ENCODE assay signal across 8 mouse cellular contexts in genomic region chr2:131254329-131254713, GRCm38 (mm10). TPM values are rescaled to one million over a fixed set of nuclear protein-coding genes. Genes with fewer than 3 reads are reported as not detected.
DNase-seq lines count a peak whose midpoint lies in the region; ATAC-seq and TF ChIP-seq lines count a peak whose summit lies in the region.

No protein-coding gene starts in this region.

- WGBS in forebrain, embryonic 11.5 days = 88% methylated on average over 2 of the region's 2 CpGs
- 79% methylated on average over 2 of the region's 2 CpGs for WGBS in forebrain, embryonic 14.5 days
- WGBS in intestine, postnatal 0 days = 45% methylated on average over 2 of the region's 2 CpGs
- 53% methylated on average over 2 of the region's 2 CpGs for WGBS in liver, postnatal 0 days (ENCODE audit: insufficient replicate concordance)

- H3K4me1 ChIP-seq in forebrain, embryonic 11.5 days (replicated peaks; ENCODE audit: control insufficient read depth, insufficient read depth, low read length) = no peaks in the 10 kb centered on the region
- no peaks in the 10 kb centered on the region for H3K4me1 ChIP-seq in forebrain, embryonic 14.5 days (ENCODE audit: control insufficient read depth, insufficient read depth, low read length)
- H3K4me1 ChIP-seq in intestine, postnatal 0 days (replicated peaks; ENCODE audit: control insufficient read depth, insufficient read depth, low read length) = no peaks in the 10 kb centered on the region
- H3K4me1 ChIP-seq in liver, postnatal 0 days (ENCODE audit: insufficient read depth) = 0 out of 2 replicates have a peak, but pooled peaks cover 6% of the 10 kb centered on the region

- H3K4me3 ChIP-seq in forebrain, embryonic 11.5 days (ENCODE audit: low read depth, low read length) = no peak overlapping the region
- no peak overlapping the region for H3K4me3 ChIP-seq in forebrain, embryonic 14.5 days (ENCODE audit: low read depth, low read length)
- no peak overlapping the region for H3K4me3 ChIP-seq in intestine, postnatal 0 days (ENCODE audit: low read depth, low read length)
- no peak overlapping the region for H3K4me3 ChIP-seq in liver, postnatal 0 days (ENCODE audit: low read depth, low read length)

- H3K9me3 ChIP-seq in forebrain, embryonic 11.5 days (ENCODE audit: control insufficient read depth, low read length) = no peaks in the 10 kb centered on the region
- no peaks in the 10 kb centered on the region for H3K9me3 ChIP-seq in forebrain, embryonic 14.5 days (replicated peaks; ENCODE audit: control insufficient read depth, low read length)
- no peaks in the 10 kb centered on the region for H3K9me3 ChIP-seq in intestine, postnatal 0 days (ENCODE audit: control insufficient read depth)
- no peaks in the 10 kb centered on the region for H3K9me3 ChIP-seq in liver, postnatal 0 days (ENCODE audit: low read length)

- H3K27ac ChIP-seq in forebrain, embryonic 11.5 days (ENCODE audit: low read depth, low read length) = no peak overlapping the region
- H3K27ac ChIP-seq in forebrain, embryonic 14.5 days (ENCODE audit: low read depth, low read length) = no peak overlapping the region
- peak overlapping the region; percentile 72 for H3K27ac ChIP-seq in intestine, postnatal 0 days (ENCODE audit: low read depth, low read length)
- H3K27ac ChIP-seq in liver, postnatal 0 days (ENCODE audit: low read depth) = peak overlapping the region; percentile 34; the same call in 1 of the 2 replicates

- no peaks in the 10 kb centered on the region for H3K27me3 ChIP-seq in forebrain, embryonic 11.5 days (ENCODE audit: control insufficient read depth, insufficient read depth, low read length)
- H3K27me3 ChIP-seq in forebrain, embryonic 14.5 days (replicated peaks; ENCODE audit: control insufficient read depth, insufficient read depth, low read length) = no peaks in the 10 kb centered on the region
- no peaks in the 10 kb centered on the region for H3K27me3 ChIP-seq in intestine, postnatal 0 days (replicated peaks; ENCODE audit: control insufficient read depth, insufficient read depth, low read length)
- no peaks in the 10 kb centered on the region for H3K27me3 ChIP-seq in liver, postnatal 0 days (ENCODE audit: insufficient read depth, low read length)

- DNase-seq in forebrain, embryonic 11.5 days (ENCODE audit: low spot score) = peak; percentile 5
- no peak for DNase-seq in forebrain, embryonic 14.5 days (ENCODE audit: low spot score)
- DNase-seq in NIH3T3 (ENCODE audit: low read depth) = peak; percentile 36
- DNase-seq in liver, postnatal 0 days = no peak
- no peak for DNase-seq in frontal cortex, postnatal 25 days (ENCODE audit: low spot score in 2 of 2)
- DNase-seq in urinary bladder, postnatal 10 days (ENCODE audit: low spot score) = no peak
- DNase-seq in right cerebral cortex, postnatal 14 days = no peak

- no peak for ATAC-seq in forebrain, embryonic 11.5 days (replicated peaks; ENCODE audit: low FRiP score)
- ATAC-seq in forebrain, embryonic 14.5 days = no peak
- ATAC-seq in intestine, postnatal 0 days = 0 out of 2 replicates have a peak, but pooled peaks have one; percentile 24
- peak; percentile 3; the same call in 1 of the 2 replicates for ATAC-seq in liver, postnatal 0 days

- H3K36me3 ChIP-seq in forebrain, embryonic 11.5 days (ENCODE audit: control insufficient read depth, insufficient read depth, low read length) = no peaks in the 10 kb centered on the region
- no peaks in the 10 kb centered on the region for H3K36me3 ChIP-seq in forebrain, embryonic 14.5 days (ENCODE audit: control insufficient read depth, insufficient read depth, low read length)
- no peaks in the 10 kb centered on the region for H3K36me3 ChIP-seq in intestine, postnatal 0 days (ENCODE audit: control insufficient read depth, insufficient read depth)
- 0 out of 2 replicates have a peak, but pooled peaks cover 2% of the 10 kb centered on the region for H3K36me3 ChIP-seq in liver, postnatal 0 days (replicated peaks; ENCODE audit: insufficient read depth, low read length)

- no peak for TF ChIP-seq EP300 in liver, postnatal 0 days (IDR thresholded peaks at IDR 0.05; ENCODE audit: low read depth)

- TF ChIP-seq CTCF in intestine, postnatal 0 days (IDR thresholded peaks at IDR 0.05; ENCODE audit: low read depth) = no peak
- TF ChIP-seq CTCF in liver, postnatal 0 days (IDR thresholded peaks at IDR 0.05; ENCODE audit: low read depth) = no peak

- no peak overlapping the region for H3K9ac ChIP-seq in forebrain, embryonic 11.5 days (ENCODE audit: low read length)
- H3K9ac ChIP-seq in forebrain, embryonic 14.5 days (ENCODE audit: low read length) = no peak overlapping the region
- H3K9ac ChIP-seq in intestine, postnatal 0 days (ENCODE audit: low read depth, low read length) = no peak overlapping the region
- H3K9ac ChIP-seq in liver, postnatal 0 days (replicated peaks) = peak overlapping the region; percentile 14; the same call in 1 of the 2 replicates

- no peak overlapping the region for H3K4me2 ChIP-seq in forebrain, embryonic 11.5 days (ENCODE audit: low read depth, low read length, severe bottlenecking)
- H3K4me2 ChIP-seq in forebrain, embryonic 14.5 days (ENCODE audit: low read length) = no peak overlapping the region
- H3K4me2 ChIP-seq in intestine, postnatal 0 days (replicated peaks; ENCODE audit: low read depth) = peak overlapping the region; percentile 39
- peak overlapping the region; percentile 22 for H3K4me2 ChIP-seq in liver, postnatal 0 days (ENCODE audit: low read depth, low read length)

RNA-seq across cellular contexts. Expression of gene Pank2, which starts 8.0 kb away (rescaled TPM):
- 66.3 and 66.5 TPM in 2 replicates for polyA plus RNA-seq in forebrain, embryonic 11.5 days (2014; fragmentation: Nextera tagmentation; extraction: Ambion mirVana)
- polyA plus RNA-seq in forebrain, embryonic 14.5 days (2014; fragmentation: Nextera tagmentation; extraction: Ambion mirVana) = 29.4 and 34.4 TPM in 2 replicates
- polyA plus RNA-seq in intestine, postnatal 0 days (2015; fragmentation: Nextera tagmentation; extraction: Ambion mirVana) = 32.4 and 35.1 TPM in 2 replicates
- 17.2 and 21.3 TPM in 2 replicates for polyA plus RNA-seq in liver, postnatal 0 days (2015; fragmentation: Nextera tagmentation; extraction: Ambion mirVana)

RNA-seq across cellular contexts. Expression of gene Mavs, which starts 20.5 kb away (rescaled TPM):
- polyA plus RNA-seq in forebrain, embryonic 11.5 days (2014; fragmentation: Nextera tagmentation; extraction: Ambion mirVana) = 16.6 and 17.1 TPM in 2 replicates
- 6.5 and 6.6 TPM in 2 replicates for polyA plus RNA-seq in forebrain, embryonic 14.5 days (2014; fragmentation: Nextera tagmentation; extraction: Ambion mirVana)
- 27.2 and 28.5 TPM in 2 replicates for polyA plus RNA-seq in intestine, postnatal 0 days (2015; fragmentation: Nextera tagmentation; extraction: Ambion mirVana)
- 21.2 and 22.1 TPM in 2 replicates for polyA plus RNA-seq in liver, postnatal 0 days (2015; fragmentation: Nextera tagmentation; extraction: Ambion mirVana)

RNA-seq across cellular contexts. Expression of gene Ap5s1, which starts 47.4 kb away (rescaled TPM):
- polyA plus RNA-seq in forebrain, embryonic 11.5 days (2014; fragmentation: Nextera tagmentation; extraction: Ambion mirVana) = 30.6 and 31.4 TPM in 2 replicates
- polyA plus RNA-seq in forebrain, embryonic 14.5 days (2014; fragmentation: Nextera tagmentation; extraction: Ambion mirVana) = 29.9 and 30.3 TPM in 2 replicates
- 37.3 and 37.5 TPM in 2 replicates for polyA plus RNA-seq in intestine, postnatal 0 days (2015; fragmentation: Nextera tagmentation; extraction: Ambion mirVana)
- 19.5 TPM in 2 replicates for polyA plus RNA-seq in liver, postnatal 0 days (2015; fragmentation: Nextera tagmentation; extraction: Ambion mirVana)

Comparison
In these comparisons a context has a peak if more than half of its experiments do, and no peak if none do; other contexts are left out.
1. DNase-seq: peak in forebrain, embryonic 11.5 days (single experiment) and NIH3T3 (single experiment); none in forebrain, embryonic 14.5 days (single experiment), liver, postnatal 0 days (single experiment), frontal cortex, postnatal 25 days (0 of 2), urinary bladder, postnatal 10 days (single experiment) and right cerebral cortex, postnatal 14 days (single experiment).
2. ATAC-seq: peak in intestine, postnatal 0 days (single experiment) and liver, postnatal 0 days (single experiment); none in forebrain, embryonic 11.5 days (single experiment) and forebrain, embryonic 14.5 days (single experiment).
3. H3K27ac ChIP-seq: peak in intestine, postnatal 0 days (single experiment) and liver, postnatal 0 days (single experiment); none in forebrain, embryonic 11.5 days (single experiment) and forebrain, embryonic 14.5 days (single experiment).
4. H3K4me2 ChIP-seq: peak in intestine, postnatal 0 days (single experiment) and liver, postnatal 0 days (single experiment); none in forebrain, embryonic 11.5 days (single experiment) and forebrain, embryonic 14.5 days (single experiment).